Mouse (Mus musculus) layer of hippocampus, postnatal 25 days (tissue): ENCODE data around the gene Dlgap1. TPM values are rescaled to one million over a fixed set of nuclear protein-coding genes. Genes with fewer than 3 reads are reported as not detected.
A peak's percentile ranks its signal among the peaks of the same experiment; 100 is the strongest.

Experiments used
- DNase-seq, 2 experiments: peaks; one replicate each; pipeline ENCODE4 v3.0.0; 2022; ENCODE audit warnings: mixed read lengths in 2 of 2, low spot score in 1 of 2; ENCODE audit errors: extremely low spot score in 1 of 2
- total RNA-seq, 2 experiments: library from RNA; stranded (reverse); gene quantifications; 2 replicates each; pipeline ENCODE4 v1.2.3; 2021

Gene Dlgap1
- total RNA-seq, 2 experiments from 2014 or later, result 490 to 540 TPM

DNA sequence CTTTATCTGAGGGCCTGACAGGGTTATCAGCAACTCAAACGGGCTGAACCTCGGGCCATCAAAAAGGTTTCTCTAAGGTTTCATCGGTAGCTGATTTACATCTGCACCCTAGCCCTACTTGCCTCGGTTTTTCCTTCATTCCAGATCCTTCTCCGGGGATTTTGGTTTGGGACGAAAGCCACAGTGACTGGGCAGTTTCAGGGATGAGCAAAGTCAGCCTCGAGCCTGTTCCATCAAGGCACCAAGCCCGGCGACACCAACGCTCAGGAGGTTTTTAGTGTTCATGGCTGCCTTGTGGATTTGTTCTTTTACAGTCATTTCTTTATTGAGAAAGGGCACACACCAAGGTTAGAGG is 779.6 kb downstream of the Dlgap1 start:
- no peak for DNase-seq

- DNase-seq, result no peak
Observed at GRCm38 (mm10) chr17:70748964-70749650, 780.2 kb downstream of the Dlgap1 start.

DNA sequence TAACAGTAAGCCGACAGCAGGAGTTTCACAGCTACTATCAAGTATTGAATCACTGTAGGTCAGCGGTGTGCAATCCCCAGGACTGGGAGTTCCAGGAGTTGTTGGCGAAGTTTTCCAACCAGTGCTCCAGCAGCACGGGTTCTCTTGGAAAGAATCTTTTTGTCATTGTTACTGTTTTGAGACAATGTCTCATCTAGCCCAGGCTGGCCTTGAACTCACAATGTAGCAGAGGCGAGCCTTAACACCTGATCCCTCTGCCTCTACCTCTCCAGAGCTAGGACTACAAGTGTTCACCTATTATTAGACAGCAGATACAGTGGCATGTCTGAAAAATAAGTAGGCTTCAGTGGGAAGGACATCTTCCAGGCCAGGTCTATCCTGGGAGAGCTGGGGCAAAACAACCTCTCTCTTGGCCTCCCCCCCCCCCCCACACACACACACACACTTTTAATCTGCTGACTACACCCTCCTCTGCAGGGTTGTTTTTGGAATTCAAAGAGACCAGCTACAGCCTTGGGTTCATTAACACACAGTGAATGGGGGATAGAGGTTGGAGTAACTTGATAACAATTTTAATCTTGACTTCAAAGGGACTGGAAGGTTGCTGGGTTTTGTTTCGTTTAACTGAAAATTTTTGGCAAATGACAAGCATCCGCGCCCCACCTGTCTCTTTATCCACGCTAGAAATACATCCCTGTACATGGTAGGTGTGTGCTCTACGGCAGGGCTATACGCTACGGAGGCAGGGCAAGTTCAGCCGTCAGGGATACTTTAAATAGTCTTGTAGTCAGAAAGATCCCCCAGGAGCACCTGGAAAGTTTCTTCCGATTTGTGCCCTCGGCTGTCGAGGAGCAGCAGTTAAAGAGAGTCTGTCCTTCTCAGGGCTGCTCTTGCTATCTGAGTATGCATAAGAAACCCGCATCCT is 781.6 kb downstream of the Dlgap1 start:
- no peak for DNase-seq

DNA sequence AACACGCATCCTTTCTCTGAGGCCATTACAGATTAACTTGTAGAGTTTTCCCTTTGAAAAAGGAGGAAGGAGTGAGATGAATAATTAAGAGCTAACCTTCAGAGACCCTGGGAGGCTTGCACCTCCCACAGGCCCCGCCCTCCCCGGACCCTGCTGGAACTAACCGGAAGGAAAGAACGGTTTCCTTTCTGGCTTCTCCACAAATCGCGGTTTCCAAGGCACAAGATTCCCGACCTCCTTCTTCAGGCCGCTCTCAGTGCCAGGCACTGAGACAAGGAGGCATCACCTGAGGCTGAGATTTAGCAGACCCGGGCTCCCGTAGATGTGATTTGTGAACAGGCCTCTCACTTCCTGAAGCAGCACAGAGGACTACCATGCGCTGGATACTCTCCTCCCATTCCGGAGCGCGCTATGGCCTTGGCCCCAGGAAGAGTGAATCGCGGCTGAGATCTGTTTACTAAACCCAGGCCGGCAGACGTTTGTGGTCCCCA is 782.3 kb downstream of the Dlgap1 start:
- no peak for DNase-seq

GRCm38 (mm10) chr17:70751676-70752075 is 782.8 kb downstream of the Dlgap1 start:
- DNase-seq, result no peak

DNA sequence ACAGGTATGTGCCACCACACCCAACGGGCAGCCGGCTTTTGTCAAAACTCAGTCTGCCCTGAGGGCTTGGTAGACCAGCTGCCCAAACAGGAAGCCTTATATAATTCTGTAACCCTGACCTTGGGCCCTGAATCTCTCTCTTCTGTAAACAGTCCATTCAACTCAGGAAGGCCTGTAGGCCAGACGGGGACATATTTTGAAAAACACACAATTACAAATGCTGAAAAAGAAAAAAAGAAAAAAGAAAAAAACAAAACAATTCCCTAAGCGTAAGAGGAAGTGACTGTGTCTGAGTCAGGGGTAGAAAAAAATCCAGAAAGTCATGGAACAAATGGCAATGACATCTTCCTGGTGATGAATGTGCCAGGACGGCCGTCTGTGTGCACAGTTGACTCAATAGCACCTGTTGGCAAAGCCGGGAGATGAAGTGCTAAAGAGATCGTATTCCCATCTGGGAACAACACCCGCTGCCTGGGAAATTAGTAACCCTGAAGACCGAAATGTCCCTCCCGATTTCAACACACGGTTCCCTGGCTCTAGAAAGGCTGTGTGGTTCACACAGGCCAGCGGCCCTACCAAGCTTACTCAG is 784.7 kb downstream of the Dlgap1 start:
- no peak for DNase-seq

DNA sequence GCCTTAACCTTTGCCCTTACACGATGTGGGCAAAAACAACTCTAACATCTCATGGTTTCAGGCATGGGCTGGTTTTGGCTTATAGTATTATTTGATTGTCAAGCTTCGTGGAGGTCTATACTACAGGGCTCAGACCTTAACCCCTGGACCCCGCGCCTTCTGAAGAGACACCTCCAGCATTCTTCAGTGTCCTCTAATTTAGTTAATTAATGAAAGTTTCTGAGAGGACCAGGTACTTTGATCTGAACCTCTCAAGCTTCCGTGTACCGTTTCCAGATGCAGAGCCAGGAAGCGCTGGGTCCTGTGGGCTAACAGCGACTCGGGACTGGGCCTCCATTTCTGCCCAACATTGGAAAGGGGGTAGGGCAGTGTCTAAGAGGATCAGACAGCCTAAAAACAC is 785.2 kb downstream of the Dlgap1 start:
- DNase-seq, result no peak

- no peak for DNase-seq
Observed at GRCm38 (mm10) chr17:70754638-70755037, 785.8 kb downstream of the Dlgap1 start.

GRCm38 (mm10) chr17:70755039-70755668 is 786.3 kb downstream of the Dlgap1 start:
- DNase-seq, result peak; percentile 80 to 98

DNA sequence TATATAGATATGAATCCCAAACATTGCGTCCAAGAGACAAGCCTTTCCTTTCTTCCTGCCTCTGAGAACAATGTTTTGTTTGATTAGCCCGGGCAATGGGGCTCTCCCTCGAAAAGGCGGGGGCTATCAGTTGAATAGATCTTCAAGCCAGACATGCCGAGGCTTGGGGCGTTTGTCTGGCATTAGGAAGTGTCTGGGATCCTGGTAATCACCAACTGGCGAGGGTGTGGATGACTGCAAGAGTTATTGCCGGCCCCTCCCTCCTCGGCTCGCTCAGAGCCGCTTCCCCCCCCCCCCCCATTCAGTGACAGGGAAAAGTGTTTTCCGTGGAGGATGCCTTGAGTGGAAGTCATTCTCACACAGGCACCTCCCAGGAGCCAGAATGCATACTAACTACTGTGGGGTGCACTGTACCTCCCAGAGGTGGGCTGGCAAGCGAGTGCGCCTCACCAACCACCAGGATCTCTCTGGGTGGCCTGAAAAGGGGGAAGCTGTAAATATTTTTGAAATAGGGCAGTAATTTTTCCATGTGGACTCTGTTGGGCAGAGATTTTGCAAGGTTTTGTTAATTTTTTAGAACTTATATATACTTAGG is 786.9 kb downstream of the Dlgap1 start:
- no peak for DNase-seq

GRCm38 (mm10) chr17:70762001-70762400 is 793.1 kb downstream of the Dlgap1 start:
- DNase-seq, result no peak

DNA sequence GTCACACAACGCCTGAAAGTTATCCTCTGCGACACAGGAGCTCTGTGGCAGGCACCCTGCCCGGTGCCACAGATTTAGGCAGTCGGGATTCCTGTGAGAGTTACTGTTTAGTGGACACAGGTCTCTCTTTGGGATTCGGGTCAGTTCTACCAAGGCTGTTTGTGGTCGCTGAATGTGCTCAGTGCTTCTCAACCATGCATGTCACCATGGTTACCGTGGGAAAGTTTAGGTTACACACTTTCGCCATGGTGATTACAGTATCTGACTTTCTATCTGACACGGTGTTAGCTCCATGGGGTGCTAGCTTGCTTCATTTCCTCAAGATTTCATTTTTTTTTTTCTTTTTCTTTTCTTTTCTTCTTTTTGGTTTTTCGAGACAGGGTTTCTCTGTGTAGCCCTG is 793.8 kb downstream of the Dlgap1 start:
- DNase-seq, result no peak

GRCm38 (mm10) chr17:70765337-70765736 is 796.5 kb downstream of the Dlgap1 start:
- DNase-seq, result no peak

GRCm38 (mm10) chr17:70765976-70766375 is 797.1 kb downstream of the Dlgap1 start:
- DNase-seq, result no peak

DNA sequence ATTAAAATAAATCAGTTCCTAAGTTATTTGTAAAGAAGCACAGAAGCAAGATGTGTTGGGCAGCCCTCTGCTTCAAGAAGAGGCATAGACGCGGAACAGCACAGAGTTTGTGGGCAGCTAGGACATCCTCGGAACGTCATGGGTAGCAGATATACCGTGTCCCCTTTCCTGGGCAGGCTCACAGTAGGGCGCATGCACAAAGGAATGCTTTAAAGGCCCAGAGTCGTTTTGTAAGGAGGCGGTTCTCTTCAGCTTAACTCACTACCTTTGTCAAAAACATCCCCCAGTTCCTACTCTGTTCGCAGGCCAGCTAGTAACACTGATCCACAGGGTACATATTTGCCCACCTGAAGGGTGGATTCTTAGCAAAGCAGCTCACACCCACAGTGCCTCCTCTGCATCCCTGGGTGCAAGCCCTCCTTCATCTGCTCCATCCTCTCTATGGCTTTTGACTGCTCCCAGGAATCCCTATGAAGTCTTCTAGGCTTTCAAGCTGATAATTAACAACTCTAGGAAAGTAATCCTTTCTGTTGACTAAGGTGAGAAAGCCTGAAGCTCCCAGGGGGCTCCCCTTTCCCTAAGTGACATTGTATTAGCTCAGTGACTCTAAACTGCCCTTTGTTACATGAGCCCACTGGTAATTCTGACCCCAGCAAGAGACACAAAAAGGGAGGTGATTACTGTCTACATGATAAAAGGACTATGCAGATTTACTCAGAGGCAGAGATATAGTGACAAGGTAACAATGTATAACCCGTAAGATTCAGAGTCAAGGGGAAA is 803.4 kb downstream of the Dlgap1 start:
- DNase-seq, result no peak

DNA sequence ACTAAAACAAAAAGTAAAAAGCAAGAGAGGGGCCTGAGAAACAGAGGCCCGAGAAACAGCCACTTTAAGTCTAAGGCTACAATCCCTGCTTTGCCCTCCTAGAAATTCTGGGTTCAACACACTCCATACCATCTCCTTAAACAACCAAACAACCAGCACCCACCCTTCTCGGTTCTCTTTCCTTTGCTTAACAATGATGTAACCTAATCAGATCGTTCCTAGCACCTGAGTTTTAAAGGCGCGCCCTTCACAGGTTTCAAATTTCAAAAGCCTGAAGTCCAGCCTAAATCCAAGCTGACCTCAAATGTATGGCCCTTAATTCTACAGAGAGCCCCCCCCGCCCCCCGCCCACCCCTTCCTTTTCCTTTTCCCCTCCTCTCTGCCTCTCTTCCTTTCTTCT is 810.9 kb downstream of the Dlgap1 start:
- no peak for DNase-seq

- no peak for DNase-seq
Observed at GRCm38 (mm10) chr17:70780726-70781689, 812.1 kb downstream of the Dlgap1 start.

DNA sequence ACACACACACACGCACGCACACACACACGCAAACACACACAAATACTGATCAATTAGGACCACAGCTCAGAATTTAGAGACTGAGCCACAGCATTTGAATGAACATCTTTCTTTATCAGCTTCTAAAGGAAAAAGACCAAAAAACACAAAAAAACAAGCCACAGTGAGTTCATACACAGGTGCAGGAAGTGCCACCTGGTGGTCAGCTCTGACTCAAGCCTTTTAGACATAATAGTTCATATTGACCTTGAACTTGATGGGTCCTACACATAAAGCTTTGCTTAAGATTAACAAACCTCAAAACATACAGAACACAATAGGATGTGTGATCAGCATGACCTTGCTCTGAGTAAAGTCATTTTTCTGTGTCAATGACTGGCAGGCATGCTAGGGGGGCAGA is 814.4 kb downstream of the Dlgap1 start:
- DNase-seq, result no peak
